Mouse (Mus musculus): ENCODE measurements around the gene Enc1.
A peak's percentile ranks its signal among the peaks of the same experiment; 100 is the strongest.

The Enc1 gene

DNA sequence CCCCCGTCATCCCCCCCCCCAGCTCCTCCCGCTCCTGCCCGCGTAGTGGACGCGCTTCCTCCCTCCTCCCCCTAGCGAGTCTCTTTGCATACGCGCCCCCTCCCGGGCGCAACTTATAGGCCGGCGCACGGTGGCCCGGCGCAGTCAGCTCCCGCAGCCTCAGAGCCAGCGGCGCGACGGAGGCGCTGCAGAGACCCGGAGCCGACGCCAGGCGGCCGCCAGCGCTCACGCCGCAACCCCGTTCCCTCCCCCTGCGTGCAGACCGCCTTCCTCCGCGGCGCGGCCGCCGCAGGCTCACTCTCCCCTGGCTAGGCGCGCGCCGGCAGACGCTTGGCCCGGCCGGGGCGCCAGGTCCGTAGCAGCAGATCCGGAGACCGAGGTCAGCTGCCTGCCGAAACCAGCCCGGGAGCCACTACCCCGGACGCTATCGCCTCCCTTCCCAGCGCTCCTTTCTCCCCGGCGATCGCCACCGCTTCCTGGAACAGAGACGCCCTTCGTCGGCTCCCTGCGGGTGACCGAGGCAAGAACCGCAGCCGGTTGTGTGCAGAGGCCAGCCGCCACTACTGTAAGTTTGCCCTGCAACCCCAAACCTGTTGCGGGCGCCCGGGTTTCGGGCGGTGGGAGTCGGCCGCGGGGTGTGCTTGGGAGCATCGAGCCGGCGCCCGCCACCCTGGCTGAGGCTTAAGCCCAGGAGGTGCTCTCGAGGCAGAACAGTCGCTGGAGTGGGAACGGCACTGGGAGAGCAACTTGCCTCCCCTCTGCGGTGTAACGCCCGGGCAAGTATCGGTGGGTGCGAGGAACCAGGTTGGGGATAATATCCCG is at the start of gene Enc1:
Gene Enc1 (plus strand): TSS at position 141 of the 822 bp plus-strand sequence.
- peak; percentile 28 for DNase-seq (ENCODE audit: extremely low read depth, low read depth, low spot score)

DNA sequence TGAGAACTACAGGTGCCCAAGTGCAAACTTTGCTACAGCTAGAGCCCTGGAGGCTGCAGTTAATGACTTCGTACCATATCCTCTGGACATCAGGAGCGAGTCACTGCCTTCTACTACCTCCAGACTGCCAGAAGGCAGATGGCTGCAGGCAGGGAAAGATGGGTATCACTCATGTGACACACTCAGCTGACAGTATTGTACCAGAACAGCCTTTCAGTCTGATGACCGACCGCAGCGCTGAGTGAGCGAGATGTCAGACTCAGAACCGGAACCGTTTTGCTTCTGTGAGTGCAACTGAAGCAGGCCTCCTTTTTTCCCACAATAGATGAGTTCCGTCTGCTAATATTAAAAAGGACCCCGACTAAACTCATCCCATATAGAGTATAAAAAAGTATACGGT is 48.3 kb upstream of the Enc1 start:
- no peak for DNase-seq (ENCODE audit: extremely low read depth, low read depth, low spot score)

DNA sequence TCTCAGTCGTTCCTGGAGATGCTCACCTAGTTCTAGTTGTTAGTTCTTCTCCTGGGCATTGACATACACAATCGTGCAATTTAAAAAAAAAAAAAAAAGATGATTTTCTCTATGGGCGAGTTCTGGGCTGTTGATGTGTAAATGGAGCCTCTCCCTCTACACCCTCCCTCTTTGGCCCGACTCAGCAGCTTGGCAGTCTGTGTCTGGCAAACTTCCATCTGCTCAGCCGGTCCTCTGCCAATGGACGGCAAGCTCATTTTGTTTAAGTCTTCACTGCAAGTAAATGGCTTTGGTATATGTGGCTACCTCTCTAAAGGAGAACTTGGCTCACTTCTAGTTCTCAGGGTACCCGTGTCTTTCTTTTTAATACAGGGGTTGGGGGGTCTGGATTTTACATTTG is 47.5 kb upstream of the Enc1 start:
- DNase-seq (ENCODE audit: extremely low read depth, low read depth, low spot score) = no peak

DNA sequence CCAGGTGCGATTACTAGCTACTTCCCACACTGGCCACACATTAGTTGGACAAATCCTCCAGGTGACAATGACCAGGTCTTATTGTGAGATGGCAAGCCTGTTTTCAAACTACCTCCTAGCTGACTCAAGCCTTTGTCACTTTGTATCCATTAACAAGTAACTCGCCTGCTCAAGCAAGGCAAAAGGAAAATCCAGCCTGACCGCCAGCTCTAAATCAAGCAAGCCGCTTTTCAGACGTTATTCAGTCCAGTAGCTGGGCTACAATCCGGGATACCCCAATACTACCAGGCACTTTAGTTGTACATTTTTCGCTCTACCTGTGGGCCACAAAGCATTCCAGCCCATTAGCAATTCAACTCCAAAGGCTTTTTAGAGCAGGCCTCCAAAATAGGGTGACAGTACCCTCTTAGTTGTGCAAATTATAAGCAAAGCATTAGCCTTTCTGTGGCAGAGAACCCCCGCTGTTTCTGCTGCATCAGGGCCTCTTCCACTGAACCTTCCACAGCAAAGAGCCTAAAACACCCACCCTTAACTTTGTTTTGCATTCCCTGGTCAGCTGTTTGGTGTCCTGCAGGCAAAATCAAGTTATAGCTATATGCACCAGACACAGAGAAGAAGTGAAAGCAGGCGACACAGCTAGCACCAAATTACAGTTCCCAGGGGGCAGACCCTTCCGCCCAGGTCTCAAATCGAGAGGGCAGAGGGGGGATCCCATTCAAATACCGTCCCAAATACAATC is 44.5 kb upstream of the Enc1 start:
- no peak for DNase-seq (ENCODE audit: extremely low read depth, low read depth, low spot score)

DNA sequence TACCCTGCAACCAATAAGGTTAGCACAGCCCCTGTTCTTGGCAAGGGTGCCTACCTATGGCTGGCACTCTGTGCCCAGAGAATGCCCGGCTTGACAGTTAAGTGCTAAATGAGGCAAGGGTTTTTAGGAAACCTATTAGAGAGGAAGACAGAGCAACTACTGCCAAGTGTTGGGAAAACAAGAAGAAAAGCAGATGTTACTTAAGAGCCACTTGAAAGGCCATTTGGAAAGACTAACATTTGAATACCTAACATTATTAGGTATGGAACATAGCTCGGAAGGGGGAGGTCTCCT is 44.0 kb upstream of the Enc1 start:
- DNase-seq (ENCODE audit: extremely low read depth, low read depth, low spot score) = peak; percentile 23

DNA sequence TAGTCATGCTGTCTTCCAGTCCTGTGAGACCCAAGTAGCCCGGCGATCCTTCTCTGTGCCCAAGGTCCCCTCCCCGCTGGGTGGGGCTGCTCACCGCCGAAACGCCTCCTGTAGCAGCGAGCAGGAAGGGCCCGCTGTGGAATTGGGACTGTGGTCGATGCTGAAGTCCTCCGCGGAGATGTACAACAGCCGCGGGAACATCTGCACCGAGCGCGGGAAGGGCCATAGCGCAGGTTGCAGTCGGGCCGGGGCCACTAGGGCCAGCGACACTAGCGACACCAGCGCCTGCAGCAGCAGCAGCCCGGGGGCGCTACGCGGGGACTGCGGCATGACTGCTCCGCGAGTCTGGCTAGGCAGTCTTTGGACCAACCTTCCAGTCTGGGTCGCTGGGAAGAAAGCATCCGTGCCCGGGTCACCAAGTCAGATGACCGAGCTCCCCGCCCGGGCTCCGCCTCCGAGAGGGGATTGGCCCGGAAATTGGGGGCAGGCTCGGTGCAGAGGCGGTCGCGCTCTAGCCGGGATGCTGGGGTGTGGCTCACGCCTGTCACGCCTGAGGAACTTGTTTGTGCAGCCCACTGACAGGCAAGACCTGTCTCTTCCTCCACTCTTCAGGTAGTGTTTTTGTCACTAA is 42.9 kb upstream of the Enc1 start, which contains the start of gene Hexb:
Gene Hexb (minus strand): TSS at position 426 of the 631 bp plus-strand sequence.
- no peak for DNase-seq (ENCODE audit: extremely low read depth, low read depth, low spot score)

DNA sequence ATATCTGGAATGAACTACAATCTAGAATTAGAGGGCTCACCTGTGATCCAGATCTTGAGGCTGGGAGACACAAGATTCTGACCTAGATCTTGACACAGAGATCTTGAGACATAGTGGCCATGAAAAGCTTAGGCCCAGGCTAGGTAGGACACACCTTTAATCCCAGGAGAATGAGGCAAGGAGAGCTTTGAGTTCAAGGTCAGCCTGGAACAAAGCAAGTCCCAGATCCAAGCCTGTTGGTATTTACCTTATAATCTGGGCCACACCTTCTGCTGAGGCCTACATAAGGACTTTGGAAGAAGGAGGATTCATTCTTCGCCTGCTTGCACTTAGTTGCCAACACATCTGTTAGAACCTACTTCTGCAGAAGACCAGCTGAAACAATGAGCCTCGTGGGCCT is 41.8 kb upstream of the Enc1 start:
- no peak for DNase-seq (ENCODE audit: extremely low read depth, low read depth, low spot score)

DNA sequence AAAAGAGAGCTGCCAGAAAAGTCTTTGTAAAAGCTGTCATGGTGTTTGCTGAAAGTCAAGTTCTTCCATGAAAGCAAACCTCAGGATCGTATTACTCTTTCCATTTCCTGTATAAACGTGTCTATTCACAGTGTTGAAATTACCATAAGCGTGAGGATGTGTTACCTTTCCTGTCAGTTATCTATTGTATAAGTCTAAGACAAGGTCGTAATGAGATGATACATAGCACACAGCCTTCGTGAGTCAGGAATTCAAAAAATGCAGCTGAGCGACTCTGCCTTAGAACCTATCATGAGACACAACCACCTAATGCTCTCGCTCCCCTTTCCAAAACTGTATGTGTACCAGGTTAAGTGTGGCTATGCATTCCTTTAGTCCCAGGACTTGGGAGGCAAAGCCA is 39.8 kb upstream of the Enc1 start:
- DNase-seq (ENCODE audit: extremely low read depth, low read depth, low spot score) = no peak

DNA sequence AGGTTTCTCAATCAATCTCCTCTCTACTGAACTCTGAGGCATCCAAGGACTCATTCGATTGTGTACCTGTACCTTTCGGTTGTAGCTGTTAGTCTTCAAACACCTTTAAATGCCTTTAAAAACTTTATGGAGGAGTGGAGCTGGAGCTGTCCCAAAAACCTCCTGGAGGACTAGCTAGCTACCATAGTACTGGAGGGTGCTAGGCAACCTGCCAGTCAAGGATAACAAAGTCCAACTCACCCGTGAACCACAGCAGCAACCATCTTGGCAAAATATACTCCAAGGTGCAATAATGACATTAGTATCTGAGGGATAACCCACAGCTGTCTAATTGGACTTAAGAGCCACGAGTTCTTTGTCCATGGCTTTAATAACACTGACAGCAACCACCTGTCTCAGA is 39.0 kb upstream of the Enc1 start:
- no peak for DNase-seq (ENCODE audit: extremely low read depth, low read depth, low spot score)

DNA sequence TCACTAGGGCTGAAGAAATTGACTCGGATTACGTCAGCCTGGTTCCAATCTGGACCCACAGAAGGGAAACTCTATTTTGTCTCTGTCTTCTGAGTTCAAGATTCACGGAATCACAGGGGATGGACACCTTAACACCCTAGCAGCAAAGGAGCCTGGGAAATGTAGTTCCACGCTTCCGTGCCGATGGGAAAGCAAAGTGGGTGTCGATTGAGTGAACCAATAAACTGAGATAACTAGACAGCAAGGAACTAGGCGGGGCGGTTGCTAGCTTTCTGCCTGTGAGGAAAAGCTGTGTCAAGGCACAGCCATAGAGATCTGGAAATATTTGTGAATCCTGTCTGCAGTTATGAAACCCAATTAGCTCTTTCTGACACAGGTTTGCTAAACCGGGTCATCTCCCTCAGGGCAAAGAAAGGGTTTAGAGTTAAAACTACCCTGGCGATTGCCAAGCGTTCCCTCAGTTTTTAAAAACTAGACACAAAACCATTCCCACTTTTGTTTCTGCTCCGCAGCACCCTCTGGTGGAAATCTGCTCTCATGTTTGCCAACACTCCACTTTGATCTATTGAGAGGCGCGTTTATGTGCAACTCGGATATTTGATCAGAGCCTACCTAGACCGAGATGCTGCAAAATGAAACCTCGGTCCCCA is 35.7 kb upstream of the Enc1 start:
- peak; percentile 33 for DNase-seq (ENCODE audit: extremely low read depth, low read depth, low spot score)

DNA sequence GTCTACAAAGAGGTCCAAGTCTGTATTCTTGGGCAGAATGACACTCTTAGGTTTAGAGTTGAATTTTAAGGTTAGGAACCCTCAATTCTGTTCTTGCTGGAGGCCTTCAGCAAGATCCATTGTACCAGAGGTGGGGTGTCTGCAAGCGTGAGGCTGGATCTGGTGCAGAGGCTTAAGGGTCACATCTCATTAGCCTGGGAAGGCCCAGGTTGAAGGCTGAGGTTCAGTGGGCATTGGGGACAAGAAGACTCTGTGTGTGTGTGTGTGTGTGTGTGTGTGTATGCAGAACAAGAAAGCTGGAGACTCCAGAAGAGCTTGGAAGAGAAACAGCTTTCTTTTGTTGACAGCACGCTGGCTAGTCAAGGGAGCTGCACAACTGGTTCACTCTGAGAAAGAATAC is 34.9 kb upstream of the Enc1 start:
- no peak for DNase-seq (ENCODE audit: extremely low read depth, low read depth, low spot score)

DNA sequence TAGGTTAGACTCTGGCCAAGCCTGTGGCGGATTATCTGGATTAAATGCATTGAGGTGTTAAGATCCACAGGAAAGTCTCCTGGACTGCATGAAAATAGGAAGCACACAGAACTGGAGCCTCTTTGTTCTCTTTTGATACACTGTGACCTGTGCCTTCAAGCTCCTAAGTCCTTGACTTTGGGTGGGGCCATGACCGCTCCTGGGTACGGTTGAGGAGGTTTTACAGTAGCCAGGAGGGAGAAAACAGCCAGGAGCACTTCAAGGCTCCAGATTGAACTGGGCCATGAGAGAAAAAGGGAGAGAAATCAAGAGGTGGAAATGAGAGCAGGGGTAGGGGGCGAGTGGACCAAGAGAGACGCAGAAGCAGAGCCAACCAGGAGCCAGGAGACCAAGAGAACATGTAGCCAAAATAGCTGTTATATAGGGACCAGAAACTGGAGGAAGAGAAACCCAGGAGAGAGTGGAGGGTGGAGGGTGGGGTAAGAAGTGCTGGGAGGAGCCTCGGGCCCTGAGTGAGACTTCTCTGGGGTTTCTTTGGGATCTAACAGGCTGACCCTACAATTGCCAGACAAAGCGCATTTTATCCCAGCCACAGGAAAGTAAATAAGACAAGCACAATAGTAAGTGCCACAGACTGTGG is 33.3 kb upstream of the Enc1 start:
- DNase-seq (ENCODE audit: extremely low read depth, low read depth, low spot score) = no peak

DNA sequence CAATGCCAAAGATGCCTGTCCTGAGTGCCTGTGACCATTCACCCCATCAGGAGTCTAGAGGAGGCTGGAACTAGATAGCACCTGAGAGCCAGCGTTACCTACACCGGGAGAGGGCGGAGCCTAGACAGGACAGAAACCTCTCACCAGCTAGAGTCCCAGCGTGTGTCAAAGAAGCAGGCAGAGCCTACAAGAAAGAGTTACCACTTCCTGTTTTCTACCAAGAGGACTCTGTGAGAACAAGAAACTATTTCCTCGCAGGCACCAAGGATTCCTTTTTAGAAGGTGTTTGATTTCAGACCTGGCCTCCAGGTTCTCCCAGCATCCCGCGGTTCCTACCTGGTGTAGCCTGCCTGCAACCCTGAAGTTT is 32.8 kb upstream of the Enc1 start:
- DNase-seq (ENCODE audit: extremely low read depth, low read depth, low spot score) = no peak

DNA sequence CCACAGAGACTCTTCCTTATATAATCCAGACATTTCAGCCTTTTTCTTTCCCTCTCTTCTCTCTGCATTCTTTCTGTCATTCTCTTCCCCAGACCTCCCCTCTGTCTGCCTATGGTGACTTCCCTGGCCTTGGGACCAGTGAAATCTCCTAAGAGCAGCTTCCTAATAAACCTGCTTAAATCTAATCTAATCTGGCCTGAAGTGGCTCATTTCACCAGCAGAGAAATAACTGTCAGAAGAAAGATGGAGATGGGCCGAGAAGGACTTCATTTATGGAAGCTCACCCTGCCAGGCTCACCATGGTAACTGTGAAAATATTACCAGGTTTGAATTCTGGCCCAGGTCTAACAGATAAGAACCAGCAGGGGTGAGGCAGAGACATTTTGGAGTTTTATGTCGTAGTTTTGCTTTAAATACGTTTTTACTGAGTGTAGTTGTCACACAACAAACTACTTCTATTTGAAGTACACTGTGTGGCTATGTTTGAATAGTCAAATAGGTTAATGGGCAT is 32.4 kb upstream of the Enc1 start:
- DNase-seq (ENCODE audit: extremely low read depth, low read depth, low spot score) = no peak

DNA sequence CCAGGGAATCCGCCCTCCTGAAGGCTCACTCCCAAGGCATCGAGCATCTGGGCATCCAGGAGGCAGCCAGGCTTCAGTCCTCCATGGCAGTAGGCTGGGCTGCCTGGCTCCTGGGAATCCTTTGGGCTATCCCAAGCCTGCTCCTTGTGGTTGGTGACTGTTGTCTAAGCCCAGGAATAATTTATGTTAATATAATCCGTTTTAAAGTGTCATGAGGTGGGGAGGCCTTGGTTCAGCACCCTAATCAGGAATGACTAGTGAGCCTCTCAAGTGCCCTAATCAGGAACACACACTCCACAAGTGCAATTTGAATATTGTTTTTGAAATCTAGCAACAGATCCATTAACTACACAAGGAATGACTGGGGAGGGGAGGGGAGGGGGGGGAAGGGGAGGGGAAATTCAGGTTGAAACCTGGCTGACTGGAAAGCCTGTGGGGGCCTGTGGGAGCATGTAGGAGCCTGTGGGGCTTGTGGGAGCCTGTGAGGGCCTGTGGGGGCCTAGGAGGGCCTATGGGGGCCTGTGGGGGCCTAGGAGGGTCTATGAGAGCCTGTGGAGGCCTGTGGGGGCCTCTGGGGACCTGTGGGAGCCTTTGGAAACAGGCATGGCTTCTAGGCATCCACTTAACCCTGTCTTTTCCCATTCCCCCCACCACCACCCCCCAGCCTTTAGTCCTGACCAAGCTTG is 26.2 kb upstream of the Enc1 start:
- DNase-seq (ENCODE audit: extremely low read depth, low read depth, low spot score) = no peak

DNA sequence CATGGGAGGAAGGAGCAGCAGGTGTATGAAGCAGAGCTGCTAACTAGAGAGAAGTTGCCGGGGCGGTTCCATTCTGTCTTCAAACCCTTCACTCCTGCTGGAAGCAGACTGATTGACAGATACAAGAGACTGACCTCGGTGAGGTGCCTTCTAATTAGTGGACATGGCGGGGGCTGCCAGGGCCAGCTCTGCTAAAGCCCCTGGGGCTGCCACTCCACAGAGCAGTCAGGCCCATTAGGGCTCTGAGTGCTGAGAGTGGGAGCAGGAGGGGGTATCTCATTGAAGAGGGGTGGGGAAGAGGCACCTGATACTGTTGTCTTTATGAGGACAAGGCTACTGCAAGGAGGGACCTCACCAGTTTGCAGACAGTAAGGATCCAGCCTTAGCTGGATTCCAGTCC is 25.3 kb upstream of the Enc1 start:
- DNase-seq (ENCODE audit: extremely low read depth, low read depth, low spot score) = no peak

DNA sequence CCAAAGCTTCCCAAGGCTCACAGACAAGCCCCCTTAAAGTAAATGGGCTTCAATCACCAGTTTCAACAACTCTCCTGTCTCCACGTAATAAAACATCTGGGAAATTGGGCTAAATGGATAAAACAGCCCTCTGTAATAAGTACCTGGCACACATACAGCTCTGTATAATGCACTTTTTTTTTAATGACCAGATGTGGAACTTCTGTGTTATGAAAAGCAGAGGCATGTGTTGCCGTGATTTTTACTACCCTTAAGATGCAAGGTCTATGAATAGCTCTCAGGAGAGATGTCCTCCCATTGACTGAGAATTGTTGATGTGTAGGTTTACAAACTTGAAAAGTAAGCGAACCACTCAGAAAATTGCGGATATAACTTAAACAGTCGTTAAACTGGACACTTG is 24.7 kb upstream of the Enc1 start:
- DNase-seq (ENCODE audit: extremely low read depth, low read depth, low spot score) = no peak

DNA sequence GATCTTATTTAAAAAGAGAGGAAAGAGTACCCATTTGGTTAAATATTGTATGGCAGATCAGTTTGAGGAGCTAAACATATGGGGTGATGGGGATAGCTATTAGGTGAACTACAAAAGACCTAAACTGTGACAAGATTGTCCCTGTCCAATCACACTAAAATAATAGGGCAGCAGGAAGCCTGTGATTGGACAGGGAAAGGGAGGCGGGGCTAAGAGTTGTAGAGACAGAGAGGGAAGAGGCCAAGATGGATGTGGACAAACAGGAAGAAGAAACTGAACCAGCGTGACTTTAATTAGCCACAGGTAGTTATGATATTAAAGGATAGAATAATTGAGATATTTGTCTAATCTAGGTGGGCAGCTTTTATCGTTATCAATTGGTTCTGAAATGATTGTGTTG is 20.9 kb upstream of the Enc1 start:
- no peak for DNase-seq (ENCODE audit: extremely low read depth, low read depth, low spot score)

DNA sequence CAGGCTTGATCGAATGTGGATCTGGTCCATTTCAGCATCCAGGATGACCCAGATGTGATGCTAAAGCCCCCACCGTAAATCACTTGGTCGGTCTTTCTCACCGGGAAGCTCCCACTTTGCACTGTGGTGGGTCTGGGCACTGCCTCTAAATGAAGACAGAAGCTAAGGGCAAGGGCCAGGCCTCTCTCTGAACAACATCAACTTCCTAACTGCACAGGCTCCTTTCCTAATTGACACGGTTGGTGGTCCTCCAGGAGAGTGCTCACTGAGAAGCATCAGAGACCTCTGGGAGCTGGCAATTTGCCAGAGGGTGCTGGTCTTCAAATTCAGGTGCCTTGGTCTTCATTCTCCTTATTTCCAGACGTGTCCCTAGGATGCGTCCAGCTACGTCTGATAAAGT is 17.0 kb upstream of the Enc1 start:
- DNase-seq (ENCODE audit: extremely low read depth, low read depth, low spot score) = no peak

DNA sequence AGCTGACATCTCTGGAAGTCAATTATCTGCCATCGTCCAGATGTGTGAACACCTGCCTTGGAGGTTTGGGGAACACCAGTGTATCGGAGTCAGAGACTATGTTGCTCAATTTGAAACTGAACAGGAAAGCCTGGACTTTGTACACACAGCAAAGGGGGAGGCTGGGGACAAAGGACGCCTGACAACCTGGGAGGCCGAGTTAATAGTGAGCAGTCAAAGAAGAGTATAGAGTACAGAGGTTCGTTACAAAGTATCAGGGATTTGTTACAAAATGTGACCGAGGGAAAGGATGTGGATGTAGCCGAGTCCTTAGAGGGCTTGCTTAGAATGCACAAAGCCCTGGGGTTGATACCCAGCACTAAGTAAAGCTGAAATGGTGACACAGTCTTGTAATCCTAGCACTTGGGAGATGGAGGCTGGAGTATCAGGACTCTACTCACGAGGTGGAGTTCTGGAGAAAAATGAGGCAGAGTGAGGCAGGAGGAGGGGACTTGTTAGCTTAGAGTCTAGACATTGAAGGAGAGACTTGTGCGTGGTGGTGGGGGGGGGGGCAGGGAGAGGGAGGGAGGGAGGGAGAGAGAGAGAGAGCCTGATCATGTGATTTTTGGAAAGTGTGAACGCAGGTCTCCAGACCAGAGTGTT is 16.4 kb upstream of the Enc1 start:
- DNase-seq (ENCODE audit: extremely low read depth, low read depth, low spot score) = no peak
